Mouse (Mus musculus) lung, postnatal 36 days (tissue): ENCODE measurements around the gene Sema6b.
"Not testable (repeated sequence)": the region's sequence is repeated elsewhere in the genome, so short reads cannot be mapped to it uniquely, and the experiment has no call there.

Source experiments
- DNase-seq: peaks from one replicate; pipeline ENCODE4 v3.0.0; 2022; ENCODE audit warnings: mixed read lengths

The Sema6b gene

GRCm38 (mm10) chr17:56116193-56116592 lies 23.9 kb downstream of the Sema6b start:
- no peak for DNase-seq

- no peak for DNase-seq
These were observed 27.4 kb downstream of the Sema6b start for GRCm38 (mm10) chr17:56112743-56113142.

- peak; percentile 81 for DNase-seq
These were observed 28.3 kb downstream of the Sema6b start for GRCm38 (mm10) chr17:56111864-56112263.

- DNase-seq: no peak
These were observed 29.1 kb downstream of the Sema6b start for GRCm38 (mm10) chr17:56111021-56111420.

GRCm38 (mm10) chr17:56110571-56110970 lies 29.6 kb downstream of the Sema6b start:
- no peak for DNase-seq

- DNase-seq: no peak
These were observed 30.7 kb downstream of the Sema6b start, which contains the start of gene Plin4 for GRCm38 (mm10) chr17:56109219-56110051. Plin4 (minus strand) TSS chr17:56109803.

GRCm38 (mm10) chr17:56108334-56109044 lies 31.7 kb downstream of the Sema6b start:
- peak; percentile 52 for DNase-seq

- DNase-seq: no peak
These were observed 32.4 kb downstream of the Sema6b start for GRCm38 (mm10) chr17:56107736-56108135.

- no peak for DNase-seq
These were observed 33.2 kb downstream of the Sema6b start for GRCm38 (mm10) chr17:56106981-56107380.

- not testable (repeated sequence) for DNase-seq
These were observed 33.7 kb downstream of the Sema6b start for GRCm38 (mm10) chr17:56106436-56106835.

GRCm38 (mm10) chr17:56104821-56105220 lies 35.3 kb downstream of the Sema6b start:
- not testable (repeated sequence) for DNase-seq

GRCm38 (mm10) chr17:56103465-56104285 lies 36.5 kb downstream of the Sema6b start:
- no peak for DNase-seq

GRCm38 (mm10) chr17:56102927-56103326 lies 37.2 kb downstream of the Sema6b start:
- no peak for DNase-seq

GRCm38 (mm10) chr17:56102158-56102557 lies 38.0 kb downstream of the Sema6b start:
- no peak for DNase-seq

- DNase-seq: no peak
These were observed 39.3 kb downstream of the Sema6b start for GRCm38 (mm10) chr17:56100811-56101210.

- DNase-seq: no peak
These were observed 41.2 kb downstream of the Sema6b start for GRCm38 (mm10) chr17:56098711-56099572.

- no peak for DNase-seq
These were observed 42.0 kb downstream of the Sema6b start for GRCm38 (mm10) chr17:56098180-56098579.

- no peak for DNase-seq
These were observed 43.3 kb downstream of the Sema6b start for GRCm38 (mm10) chr17:56096883-56097282.

- no peak for DNase-seq
These were observed 47.3 kb downstream of the Sema6b start for GRCm38 (mm10) chr17:56092794-56093193.

- no peak for DNase-seq
These were observed 47.8 kb downstream of the Sema6b start for GRCm38 (mm10) chr17:56092312-56092711.

- DNase-seq: peak; percentile 24
These were observed 59.2 kb downstream of the Sema6b start for GRCm38 (mm10) chr17:56080781-56081585.
